Mouse (Mus musculus): ENCODE data around the gene Slc16a9. TPM values are rescaled to one million over a fixed set of nuclear protein-coding genes. Genes with fewer than 3 reads are reported as not detected.

The Slc16a9 gene
- polyA plus RNA-seq, 1 experiment = 6.8 TPM

- H3K27ac ChIP-seq (ENCODE audit: insufficient read depth, low read length) = no peak overlapping the region
- H3K27me3 ChIP-seq (ENCODE audit: control insufficient read depth, insufficient read depth, low read length) = no peaks in the 10 kb centered on the region
- no peaks in the 10 kb centered on the region for H3K36me3 ChIP-seq (ENCODE audit: control insufficient read depth, insufficient read depth, low read length)
- 67% methylated on average over 1 of the region's 1 CpGs for WGBS
- TF ChIP-seq POLR2A (IDR thresholded peaks at IDR 0.05; ENCODE audit: low read depth, low read length) (no peak), CTCF (IDR thresholded peaks at IDR 0.05; ENCODE audit: extremely low read depth, insufficient read depth, insufficient read length, insufficient replicate concordance) (no peak)
- H3K4me1 ChIP-seq (ENCODE audit: control insufficient read depth, insufficient read depth, insufficient read length) = no peaks in the 10 kb centered on the region
- H3K4me3 ChIP-seq (ENCODE audit: extremely low read depth, insufficient read depth, insufficient read length) = no peak overlapping the region
- no peak for DNase-seq (ENCODE audit: low read depth in 1 of 2, low spot score in 2 of 2)
These were observed 31.8 kb downstream of the Slc16a9 start for GRCm38 (mm10) chr10:70276678-70277077.

DNA sequence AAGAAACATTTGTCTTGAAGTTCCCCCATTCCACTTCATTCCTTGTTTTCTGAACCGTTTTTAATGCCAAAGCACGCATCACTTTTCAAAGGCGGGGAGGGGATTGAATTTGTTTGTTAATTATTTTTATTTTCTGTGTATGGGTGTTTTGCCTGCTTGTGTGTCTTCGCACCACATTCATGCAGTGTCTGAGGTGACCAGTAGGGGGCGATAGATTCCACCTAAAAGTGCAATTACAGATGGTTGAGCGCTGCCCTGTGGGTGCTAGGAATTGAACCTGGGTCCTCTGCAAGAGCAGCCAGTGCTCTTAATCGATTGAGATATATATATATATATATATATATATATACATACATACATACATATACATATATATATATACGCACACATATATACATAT is 34.4 kb downstream of the Slc16a9 start:
- Histone ChIP-seq H3K4me1 (ENCODE audit: control insufficient read depth, insufficient read depth, insufficient read length) (no peaks in the 10 kb centered on the region), H3K36me3 (ENCODE audit: control insufficient read depth, insufficient read depth, low read length) (no peaks in the 10 kb centered on the region), H3K27ac (ENCODE audit: insufficient read depth, low read length) (no peak overlapping the region), H3K27me3 (ENCODE audit: control insufficient read depth, insufficient read depth, low read length) (no peaks in the 10 kb centered on the region), H3K4me3 (ENCODE audit: extremely low read depth, insufficient read depth, insufficient read length) (no peak overlapping the region)
- no peak for TF ChIP-seq CTCF (IDR thresholded peaks at IDR 0.05; ENCODE audit: extremely low read depth, insufficient read depth, insufficient read length, insufficient replicate concordance)
- no peak for TF ChIP-seq POLR2A (IDR thresholded peaks at IDR 0.05; ENCODE audit: low read depth, low read length)
- WGBS = 89% methylated on average over 8 of the region's 8 CpGs
- no peak for DNase-seq (ENCODE audit: low read depth in 1 of 2, low spot score in 2 of 2)

- no peak overlapping the region for H3K27ac ChIP-seq (ENCODE audit: insufficient read depth, low read length)
- no peak for DNase-seq (ENCODE audit: low read depth in 1 of 2, low spot score in 2 of 2)
- H3K27me3 ChIP-seq (ENCODE audit: control insufficient read depth, insufficient read depth, low read length) = no peaks in the 10 kb centered on the region
- TF ChIP-seq POLR2A (IDR thresholded peaks at IDR 0.05; ENCODE audit: low read depth, low read length) = no peak
- TF ChIP-seq CTCF (IDR thresholded peaks at IDR 0.05; ENCODE audit: extremely low read depth, insufficient read depth, insufficient read length, insufficient replicate concordance) = no peak
- no peaks in the 10 kb centered on the region for H3K4me1 ChIP-seq (ENCODE audit: control insufficient read depth, insufficient read depth, insufficient read length)
- 19% methylated on average over 9 of the region's 9 CpGs for WGBS
- H3K36me3 ChIP-seq (ENCODE audit: control insufficient read depth, insufficient read depth, low read length) = no peaks in the 10 kb centered on the region
- no peak overlapping the region for H3K4me3 ChIP-seq (ENCODE audit: extremely low read depth, insufficient read depth, insufficient read length)
These were observed 42.9 kb downstream of the Slc16a9 start for GRCm38 (mm10) chr10:70287825-70288235.

DNA sequence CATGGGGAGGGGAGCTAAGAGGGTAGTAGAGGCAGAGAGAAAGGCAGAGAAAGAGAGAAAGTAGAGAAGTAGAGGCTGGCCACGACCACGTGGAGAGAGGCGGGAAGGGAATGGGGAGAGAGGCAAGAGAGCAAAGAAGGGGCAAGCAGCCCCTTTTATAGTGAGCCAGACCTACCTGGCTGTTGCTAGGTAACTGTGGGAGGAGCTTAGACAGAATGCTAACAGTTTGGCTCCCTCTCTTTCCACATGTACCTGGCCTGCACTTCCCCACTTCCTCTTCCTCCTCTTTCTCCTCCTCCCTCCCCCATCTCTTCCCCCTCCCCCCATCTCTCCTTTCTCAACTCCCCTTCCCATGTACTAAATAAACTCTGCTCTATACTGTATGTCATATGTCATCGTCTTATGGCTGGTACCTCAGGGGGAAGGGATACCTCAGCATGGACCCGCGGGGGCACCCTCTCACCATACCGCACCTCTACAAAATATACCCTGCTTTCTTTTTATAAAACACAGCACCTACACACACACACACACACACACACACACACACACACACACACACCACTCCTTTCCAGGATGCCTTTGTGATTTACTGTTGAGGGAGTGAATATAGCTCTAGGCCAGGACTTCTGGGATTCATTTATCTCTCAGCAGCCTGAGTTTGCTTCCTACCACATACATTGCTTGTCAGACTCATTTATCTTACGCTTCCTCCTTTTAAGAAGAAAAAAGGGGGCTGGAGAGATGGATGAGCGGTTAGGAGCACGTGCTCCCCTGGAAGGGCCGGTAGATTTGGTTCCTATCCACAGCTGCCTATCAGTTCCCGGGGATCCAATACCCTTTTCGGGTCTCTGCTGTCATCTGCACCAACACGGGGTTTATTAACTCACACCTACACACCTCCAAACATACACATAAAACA is 43.8 kb downstream of the Slc16a9 start:
- DNase-seq (ENCODE audit: low read depth in 1 of 2, low spot score in 2 of 2) = no peak
- Histone ChIP-seq H3K36me3 (ENCODE audit: control insufficient read depth, insufficient read depth, low read length) (no peaks in the 10 kb centered on the region), H3K4me1 (ENCODE audit: control insufficient read depth, insufficient read depth, insufficient read length) (no peaks in the 10 kb centered on the region), H3K27ac (ENCODE audit: insufficient read depth, low read length) (no peak overlapping the region), H3K4me3 (ENCODE audit: extremely low read depth, insufficient read depth, insufficient read length) (no peak overlapping the region), H3K27me3 (ENCODE audit: control insufficient read depth, insufficient read depth, low read length) (no peaks in the 10 kb centered on the region)
- TF ChIP-seq POLR2A (IDR thresholded peaks at IDR 0.05; ENCODE audit: low read depth, low read length) = no peak
- TF ChIP-seq CTCF (IDR thresholded peaks at IDR 0.05; ENCODE audit: extremely low read depth, insufficient read depth, insufficient read length, insufficient replicate concordance) = no peak
- WGBS = 76% methylated on average over 14 of the region's 14 CpGs

- Histone ChIP-seq H3K36me3 (ENCODE audit: control insufficient read depth, insufficient read depth, low read length) (no peaks in the 10 kb centered on the region), H3K4me1 (ENCODE audit: control insufficient read depth, insufficient read depth, insufficient read length) (no peaks in the 10 kb centered on the region), H3K4me3 (ENCODE audit: extremely low read depth, insufficient read depth, insufficient read length) (no peak overlapping the region), H3K27ac (ENCODE audit: insufficient read depth, low read length) (no peak overlapping the region), H3K27me3 (ENCODE audit: control insufficient read depth, insufficient read depth, low read length) (no peaks in the 10 kb centered on the region)
- DNase-seq (ENCODE audit: low read depth in 1 of 2, low spot score in 2 of 2) = no peak
- WGBS = 51% methylated on average over 7 of the region's 7 CpGs
- no peak for TF ChIP-seq POLR2A (IDR thresholded peaks at IDR 0.05; ENCODE audit: low read depth, low read length)
- TF ChIP-seq CTCF (IDR thresholded peaks at IDR 0.05; ENCODE audit: extremely low read depth, insufficient read depth, insufficient read length, insufficient replicate concordance) = no peak
These were observed 47.1 kb downstream of the Slc16a9 start for GRCm38 (mm10) chr10:70292014-70292413.

DNA sequence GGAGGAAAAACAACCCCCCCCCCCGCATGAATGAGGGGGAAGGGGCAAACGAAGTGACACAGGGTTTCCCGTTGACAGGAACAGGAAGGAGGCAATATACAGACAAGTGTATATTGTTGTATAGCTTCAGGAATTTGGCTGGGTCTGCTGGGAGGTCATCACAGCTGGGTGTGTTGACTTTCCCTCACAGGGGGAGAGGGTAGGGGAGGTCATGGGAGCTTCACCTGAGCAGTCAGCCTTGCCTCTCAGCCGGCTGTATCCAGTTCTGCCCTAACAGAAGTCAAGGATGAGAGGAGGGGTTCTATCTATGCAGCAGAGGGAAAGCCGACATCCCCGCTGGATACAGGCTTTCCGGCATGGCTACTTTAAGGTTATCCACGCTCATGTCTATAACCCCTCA is 49.2 kb downstream of the Slc16a9 start:
- 64% methylated on average over 8 of the region's 8 CpGs for WGBS

More for the DNA sequence above, 49.2 kb downstream of the Slc16a9 start:
- no peak for TF ChIP-seq CTCF (IDR thresholded peaks at IDR 0.05; ENCODE audit: extremely low read depth, insufficient read depth, insufficient read length, insufficient replicate concordance)
- TF ChIP-seq POLR2A (IDR thresholded peaks at IDR 0.05; ENCODE audit: low read depth, low read length) = no peak
- Histone ChIP-seq H3K36me3 (ENCODE audit: control insufficient read depth, insufficient read depth, low read length) (no peaks in the 10 kb centered on the region), H3K4me3 (ENCODE audit: extremely low read depth, insufficient read depth, insufficient read length) (no peak overlapping the region), H3K27me3 (ENCODE audit: control insufficient read depth, insufficient read depth, low read length) (no peaks in the 10 kb centered on the region), H3K4me1 (ENCODE audit: control insufficient read depth, insufficient read depth, insufficient read length) (no peaks in the 10 kb centered on the region), H3K27ac (ENCODE audit: insufficient read depth, low read length) (no peak overlapping the region)
- no peak for DNase-seq (ENCODE audit: low read depth in 1 of 2, low spot score in 2 of 2)

Data from spleen, adult 2 months (tissue).